Mouse (Mus musculus) midbrain, embryonic 12.5 days (tissue): ENCODE data around the gene Ptpn9. TPM values are rescaled to one million over a fixed set of nuclear protein-coding genes. Genes with fewer than 3 reads are reported as not detected.
"Not testable (repeated sequence)": the region's sequence is repeated elsewhere in the genome, so short reads cannot be mapped to it uniquely, and the experiment has no call there.

Source experiments
- ATAC-seq: fragments of 200-750 bp; cut with Nextera tagmentation; 2 replicates; pipeline ENCODE4 v1.8.0; 2017; ENCODE audit warnings: low read depth, moderate TSS enrichment, moderate library complexity; ENCODE audit not compliant: low FRiP score
- H3K27ac ChIP-seq: fragments of 300-500 bp; sonication (generic); replicated peaks from 2 replicates; pipeline ENCODE4 v1.5.1; 2016; ENCODE audit warnings: mild to moderate bottlenecking
- H3K27me3 ChIP-seq: fragments of 300-500 bp; sonication (generic); 2 replicates; pipeline ENCODE4 v1.6.1; 2016; ENCODE audit warnings: mild to moderate bottlenecking
- H3K36me3 ChIP-seq: fragments of 300-500 bp; sonication (generic); 2 replicates; pipeline ENCODE4 v1.6.1; 2016
- H3K4me1 ChIP-seq: fragments of 300-500 bp; sonication (generic); 2 replicates; pipeline ENCODE4 v1.6.1; 2016
- H3K4me2 ChIP-seq: fragments of 300-500 bp; sonication (generic); replicated peaks from 2 replicates; pipeline ENCODE4 v1.6.1; 2016; ENCODE audit warnings: mild to moderate bottlenecking, moderate library complexity
- H3K4me3 ChIP-seq: fragments of 300-500 bp; sonication (generic); 2 replicates; pipeline ENCODE4 v1.5.1; 2016; ENCODE audit warnings: mild to moderate bottlenecking
- H3K9ac ChIP-seq: fragments of 300-500 bp; sonication (generic); replicated peaks from 2 replicates; pipeline ENCODE4 v1.6.1; 2016; ENCODE audit warnings: mild to moderate bottlenecking, moderate library complexity
- H3K9me3 ChIP-seq: fragments of 300-500 bp; sonication (generic); 2 replicates; pipeline ENCODE4 v1.6.1; 2016; ENCODE audit warnings: mild to moderate bottlenecking
- WGBS: fragments of 180-500 bp; shearing (Covaris S2); methylation state at CpG from one replicate; pipeline ENCODE4 v1.1.7; 2016; 5-methylcytosine and 5-hydroxymethylcytosine counted together
- polyA plus RNA-seq: library from polyadenylated mRNA; unstranded; fragments of >200 nt; fragmentation: Nextera tagmentation; extraction: Ambion mirVana; gene quantifications from 2 replicates; pipeline ENCODE4 v1.2.1, GENCODE M21; 2016

Ptpn9 gene
- polyA plus RNA-seq, 1 experiment from 2014 or later: 31.0 TPM

DNA sequence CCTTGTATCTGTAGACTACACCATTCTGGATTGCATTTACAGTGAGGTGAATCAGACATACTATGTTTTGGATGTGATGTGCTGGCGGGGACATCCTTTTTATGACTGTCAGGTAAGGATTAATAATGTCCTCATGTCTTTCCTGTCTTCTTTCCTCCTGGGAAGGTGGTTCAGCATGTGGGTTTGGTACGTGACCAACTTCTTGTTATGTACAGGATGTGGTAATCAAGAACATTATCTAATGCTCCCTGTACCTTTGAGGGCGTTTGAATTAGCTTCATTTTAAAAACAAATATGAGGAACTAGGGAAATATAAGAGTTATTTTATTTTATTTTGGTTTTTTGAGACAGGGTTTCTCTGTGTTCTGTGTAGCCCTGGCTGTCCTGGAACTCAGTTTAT, 19.5 kb upstream of the Ptpn9 start:
- no peaks in the 10 kb centered on the region for H3K4me1 ChIP-seq
- WGBS: 83% methylated on average over 3 of the region's 3 CpGs
- H3K9me3 ChIP-seq: no peaks in the 10 kb centered on the region
- ATAC-seq: no peak
- no peak overlapping the region for H3K4me3 ChIP-seq
- no peak overlapping the region for H3K27ac ChIP-seq
- H3K27me3 ChIP-seq: no peaks in the 10 kb centered on the region
- no peak overlapping the region for H3K9ac ChIP-seq
- peaks cover 18% of the 10 kb centered on the region for H3K36me3 ChIP-seq
- H3K4me2 ChIP-seq: no peak overlapping the region

DNA sequence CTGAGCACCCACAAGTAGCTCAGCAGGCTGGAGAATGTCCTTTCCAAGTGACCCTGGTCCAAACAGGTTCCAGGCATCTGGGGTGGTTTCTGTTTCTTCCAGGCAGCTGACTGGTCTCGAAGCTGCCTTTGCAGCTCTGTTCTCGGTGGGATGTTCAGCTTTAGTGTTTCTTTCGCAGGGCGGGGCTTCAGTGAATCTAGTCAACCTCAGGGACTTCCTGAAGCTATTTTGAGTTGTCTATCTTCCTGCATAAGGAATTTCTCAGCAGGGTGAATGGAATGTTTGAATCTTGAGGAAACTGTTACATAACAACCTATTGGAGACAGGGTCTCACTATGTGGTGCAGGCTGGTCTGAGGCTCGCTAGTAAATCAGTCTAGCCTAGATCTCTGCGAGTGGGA, 14.5 kb upstream of the Ptpn9 start:
- WGBS: 91% methylated on average over 6 of the region's 6 CpGs
- Histone ChIP-seq H3K27ac (no peak overlapping the region), H3K4me2 (no peak overlapping the region), H3K36me3 (peaks cover 30% of the 10 kb centered on the region), H3K4me1 (no peaks in the 10 kb centered on the region), H3K27me3 (no peaks in the 10 kb centered on the region), H3K9ac (no peak overlapping the region), H3K4me3 (no peak overlapping the region), H3K9me3 (no peaks in the 10 kb centered on the region)
- no peak for ATAC-seq

DNA sequence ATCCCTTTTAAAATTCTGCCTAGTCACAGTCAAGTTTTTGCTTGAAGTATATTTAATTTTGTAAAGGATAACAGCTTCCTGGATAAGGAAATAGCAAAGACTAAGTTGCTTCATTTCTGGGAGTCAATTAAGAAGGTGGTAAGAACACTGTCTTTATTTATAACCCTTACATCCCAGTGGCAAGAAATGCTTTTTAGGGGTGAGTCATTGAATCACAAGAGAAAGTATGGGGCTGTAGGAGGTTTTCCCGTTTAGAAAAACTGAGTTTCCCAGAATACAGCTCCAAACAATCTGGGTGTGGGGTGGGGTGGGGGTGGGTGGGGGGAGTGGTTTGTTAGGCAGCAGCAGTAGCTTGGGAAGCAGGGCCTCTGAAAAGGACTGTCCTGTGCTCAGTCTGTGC, 13.2 kb upstream of the Ptpn9 start:
- no peak for ATAC-seq
- Histone ChIP-seq H3K4me1 (no peaks in the 10 kb centered on the region), H3K9me3 (no peaks in the 10 kb centered on the region), H3K4me3 (no peak overlapping the region), H3K4me2 (no peak overlapping the region), H3K36me3 (peaks cover 30% of the 10 kb centered on the region), H3K27me3 (no peaks in the 10 kb centered on the region), H3K27ac (no peak overlapping the region), H3K9ac (no peak overlapping the region)
- 92% methylated on average over 1 of the region's 1 CpGs for WGBS

DNA sequence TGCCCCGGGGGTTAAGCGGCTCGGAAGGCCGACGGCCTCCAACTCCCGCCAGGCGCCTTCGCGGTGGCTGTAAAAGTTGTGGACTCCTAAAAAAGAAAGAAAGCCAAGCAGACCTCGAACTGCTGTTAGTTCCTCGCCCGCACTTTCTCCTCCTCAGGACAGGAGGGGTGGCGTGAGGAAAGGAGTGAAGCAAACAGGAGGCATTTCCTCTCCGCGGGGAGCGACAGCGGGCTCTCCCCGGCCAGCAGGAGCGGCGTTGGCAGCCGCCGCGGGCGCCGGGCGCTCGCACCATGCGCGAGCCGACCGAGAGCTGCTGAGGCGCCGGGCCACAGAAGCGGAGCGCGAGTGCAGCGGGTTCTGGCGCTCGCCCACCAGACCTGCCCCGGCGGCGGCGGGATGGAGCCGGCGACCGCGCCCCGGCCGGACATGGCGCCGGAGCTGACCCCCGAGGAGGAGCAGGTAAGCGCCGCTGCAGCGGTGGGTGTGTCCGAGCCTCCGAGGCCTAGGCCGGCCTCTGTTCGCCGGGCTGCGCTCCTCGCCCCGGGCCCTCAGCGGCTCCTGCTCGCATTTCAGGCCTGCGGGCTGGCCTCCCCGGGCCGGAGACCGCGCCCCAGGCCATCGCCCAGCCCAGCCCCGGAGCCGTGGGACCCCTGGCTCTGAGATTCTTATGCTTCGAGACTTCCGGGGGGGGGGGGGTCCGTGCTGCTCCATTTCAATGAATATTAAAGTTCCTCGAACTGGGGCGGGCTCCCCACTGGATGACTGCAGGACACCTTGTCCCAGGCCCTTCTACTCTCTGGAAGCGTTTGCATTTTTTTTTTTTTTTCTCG, 690 bp downstream of the Ptpn9 start:
- peak overlapping the region; percentile 96 for H3K27ac ChIP-seq
- H3K4me1 ChIP-seq: peaks cover 17% of the 10 kb centered on the region
- no peaks in the 10 kb centered on the region for H3K27me3 ChIP-seq
- peak overlapping the region; percentile 75 for H3K4me2 ChIP-seq
- WGBS: under 1% methylated on average over 75 of the region's 80 CpGs
- no peaks in the 10 kb centered on the region for H3K9me3 ChIP-seq
- H3K36me3 ChIP-seq: 0 out of 2 replicates have a peak, but pooled peaks cover 4% of the 10 kb centered on the region
- H3K4me3 ChIP-seq: peak overlapping the region; percentile 95
- H3K9ac ChIP-seq: peak overlapping the region; percentile 97
- peak; percentile 70 for ATAC-seq

DNA sequence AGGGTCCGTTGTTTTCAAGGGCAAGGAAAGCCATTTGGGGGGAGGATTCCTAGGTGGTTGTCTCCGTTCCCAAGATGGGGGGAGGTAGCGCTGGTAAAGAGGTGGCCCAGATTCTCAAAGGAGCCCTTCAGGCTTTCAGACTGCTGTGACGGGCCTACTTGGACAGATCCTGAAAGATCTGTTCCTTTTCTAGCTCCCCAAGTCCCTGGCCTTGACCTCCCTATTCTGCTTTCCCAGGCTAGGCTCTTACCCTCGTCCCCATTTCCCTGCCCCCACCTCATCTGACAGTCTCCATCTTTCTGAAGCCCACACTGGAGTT, 1.3 kb downstream of the Ptpn9 start:
- no peak for ATAC-seq
- H3K4me3 ChIP-seq: peak overlapping the region; percentile 95
- 0 out of 2 replicates have a peak, but pooled peaks cover 4% of the 10 kb centered on the region for H3K36me3 ChIP-seq
- peak overlapping the region; percentile 96 for H3K27ac ChIP-seq
- H3K4me2 ChIP-seq: peak overlapping the region; percentile 75
- 0% methylated on average over 5 of the region's 5 CpGs for WGBS
- H3K9ac ChIP-seq: peak overlapping the region; percentile 97
- H3K4me1 ChIP-seq: peaks cover 17% of the 10 kb centered on the region
- H3K9me3 ChIP-seq: no peaks in the 10 kb centered on the region
- H3K27me3 ChIP-seq: no peaks in the 10 kb centered on the region

DNA sequence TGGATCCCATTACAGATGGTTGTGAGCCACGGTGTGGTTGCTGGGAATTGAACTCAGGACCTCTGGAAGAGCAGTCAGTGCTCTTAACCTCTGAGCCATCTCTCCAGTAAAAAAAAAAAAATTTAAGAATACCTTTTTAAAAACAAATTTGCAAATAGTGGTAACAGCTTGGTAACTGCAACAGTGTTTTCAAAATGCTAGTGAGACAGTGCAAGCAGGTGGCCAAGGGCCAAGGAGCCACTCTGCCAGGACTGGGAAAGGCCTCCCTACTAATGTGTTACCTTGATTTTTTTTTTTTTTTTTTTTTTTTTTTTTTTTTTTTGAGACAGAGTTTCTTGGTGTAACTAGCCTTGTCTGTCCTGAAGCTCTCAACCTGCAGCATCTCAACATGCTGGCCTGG, 2.5 kb downstream of the Ptpn9 start:
- not testable (repeated sequence) for H3K27me3 ChIP-seq, H3K36me3 ChIP-seq, H3K4me3 ChIP-seq, H3K9me3 ChIP-seq, H3K9ac ChIP-seq, ATAC-seq, H3K27ac ChIP-seq, H3K4me2 ChIP-seq
- peaks cover 17% of the 10 kb centered on the region for H3K4me1 ChIP-seq
- WGBS: 81% methylated on average over 1 of the region's 1 CpGs

DNA sequence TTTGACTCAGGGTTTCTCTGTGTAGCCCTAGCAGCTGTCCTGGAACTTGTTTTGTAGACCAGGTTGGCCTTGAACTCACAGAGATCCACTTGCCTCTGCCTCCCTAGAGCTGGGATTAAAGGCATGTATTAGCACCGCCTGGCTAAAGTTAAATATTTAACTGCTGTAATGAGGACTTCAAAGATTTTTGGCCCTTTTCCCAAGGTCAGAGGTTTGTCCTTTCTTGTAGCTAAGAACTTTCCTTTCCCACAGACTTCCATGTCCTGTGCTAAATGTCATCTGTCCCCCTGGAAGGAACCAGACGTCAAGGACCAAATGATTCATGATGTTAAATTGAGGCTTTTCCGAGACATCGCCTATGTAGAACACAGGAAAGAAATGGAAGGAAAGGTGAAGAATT, 8.3 kb downstream of the Ptpn9 start:
- ATAC-seq: no peak
- Histone ChIP-seq H3K9me3 (no peaks in the 10 kb centered on the region), H3K4me2 (no peak overlapping the region), H3K27ac (no peak overlapping the region), H3K4me3 (no peak overlapping the region), H3K36me3 (peaks cover 13% of the 10 kb centered on the region; the same call in 1 of the 2 replicates), H3K9ac (no peak overlapping the region), H3K4me1 (0 out of 2 replicates have a peak, but pooled peaks cover 4% of the 10 kb centered on the region), H3K27me3 (no peaks in the 10 kb centered on the region)
- WGBS: 90% methylated on average over 4 of the region's 4 CpGs

DNA sequence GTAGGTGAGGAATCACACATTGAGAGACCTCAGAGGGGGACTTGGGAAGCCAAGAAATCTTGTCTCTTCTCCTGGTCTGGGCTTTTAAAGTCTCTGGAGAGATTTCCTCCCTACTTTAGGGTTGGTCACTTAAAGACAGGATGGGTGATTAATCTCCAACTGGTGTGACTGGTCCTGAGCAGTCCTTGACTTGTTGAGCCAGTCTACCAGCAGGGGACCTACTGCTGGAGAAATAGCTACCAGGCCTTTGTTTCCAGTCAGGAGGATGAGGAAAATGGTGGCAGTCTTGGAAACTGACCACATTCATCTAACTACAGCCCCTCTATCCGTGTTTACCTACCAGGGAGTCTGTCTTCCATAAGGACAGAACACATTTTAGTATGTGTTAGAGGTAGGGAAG, 17.7 kb downstream of the Ptpn9 start:
- no peak for ATAC-seq

DNA sequence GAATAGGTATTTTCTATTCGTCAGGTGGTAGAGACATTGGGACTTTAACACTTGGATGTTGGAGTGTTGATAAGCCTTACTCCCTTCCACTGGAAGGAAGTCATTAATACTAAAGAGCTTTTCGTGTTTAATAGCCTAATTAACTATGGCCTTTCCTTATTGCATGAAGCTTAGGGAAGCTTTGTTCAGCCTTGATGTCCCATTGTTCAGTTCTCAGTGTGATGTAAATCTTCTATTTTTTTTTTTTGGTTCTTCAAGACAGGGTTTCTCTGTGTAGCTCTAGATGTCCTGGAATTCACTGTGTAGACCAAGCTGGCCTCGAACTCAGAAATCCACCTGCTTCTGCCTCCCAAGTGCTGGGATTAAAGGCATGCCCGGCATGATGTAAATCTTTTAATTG, 18.2 kb downstream of the Ptpn9 start:
- Histone ChIP-seq H3K27me3 (no peaks in the 10 kb centered on the region), H3K4me3 (no peak overlapping the region), H3K9me3 (0 out of 2 replicates have a peak, but pooled peaks cover 4% of the 10 kb centered on the region), H3K27ac (no peak overlapping the region), H3K9ac (no peak overlapping the region), H3K4me2 (no peak overlapping the region), H3K4me1 (no peaks in the 10 kb centered on the region), H3K36me3 (peaks cover 13% of the 10 kb centered on the region)
- no peak for ATAC-seq
- WGBS: 93% methylated on average over 4 of the region's 4 CpGs

More for the DNA sequence above, 17.7 kb downstream of the Ptpn9 start:
- no peaks in the 10 kb centered on the region for H3K4me1 ChIP-seq
- H3K4me2 ChIP-seq: no peak overlapping the region
- H3K36me3 ChIP-seq: peaks cover 18% of the 10 kb centered on the region
- H3K9me3 ChIP-seq: 0 out of 2 replicates have a peak, but pooled peaks cover 4% of the 10 kb centered on the region
- H3K4me3 ChIP-seq: no peak overlapping the region
- no peak overlapping the region for H3K9ac ChIP-seq
- WGBS: 81% methylated on average over 1 of the region's 1 CpGs
- H3K27ac ChIP-seq: no peak overlapping the region
- no peaks in the 10 kb centered on the region for H3K27me3 ChIP-seq

DNA sequence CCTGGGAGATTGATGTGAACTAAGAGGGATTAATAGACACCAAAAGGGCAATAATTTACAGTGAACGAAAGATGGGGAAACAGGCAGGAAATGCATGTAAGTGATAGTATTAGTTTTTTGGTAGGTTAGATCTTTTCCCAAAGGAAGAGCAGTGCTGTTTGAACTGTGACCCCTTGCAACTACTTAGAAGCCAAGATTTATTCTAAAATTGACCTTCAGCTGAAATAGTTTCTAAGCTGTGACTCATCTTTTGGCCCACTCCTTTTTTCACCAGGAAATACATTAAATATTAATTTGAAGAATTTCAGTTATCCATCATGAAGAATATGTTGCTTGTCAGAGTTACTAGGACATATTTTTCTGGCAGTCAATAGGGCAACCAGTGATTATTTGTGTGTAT, 19.0 kb downstream of the Ptpn9 start:
- no peak for ATAC-seq
- Histone ChIP-seq H3K27ac (no peak overlapping the region), H3K36me3 (peaks cover 13% of the 10 kb centered on the region), H3K9me3 (0 out of 2 replicates have a peak, but pooled peaks cover 4% of the 10 kb centered on the region), H3K27me3 (no peaks in the 10 kb centered on the region), H3K4me1 (no peaks in the 10 kb centered on the region), H3K4me2 (no peak overlapping the region), H3K9ac (no peak overlapping the region), H3K4me3 (no peak overlapping the region)
- 98% methylated on average over 1 of the region's 1 CpGs for WGBS

DNA sequence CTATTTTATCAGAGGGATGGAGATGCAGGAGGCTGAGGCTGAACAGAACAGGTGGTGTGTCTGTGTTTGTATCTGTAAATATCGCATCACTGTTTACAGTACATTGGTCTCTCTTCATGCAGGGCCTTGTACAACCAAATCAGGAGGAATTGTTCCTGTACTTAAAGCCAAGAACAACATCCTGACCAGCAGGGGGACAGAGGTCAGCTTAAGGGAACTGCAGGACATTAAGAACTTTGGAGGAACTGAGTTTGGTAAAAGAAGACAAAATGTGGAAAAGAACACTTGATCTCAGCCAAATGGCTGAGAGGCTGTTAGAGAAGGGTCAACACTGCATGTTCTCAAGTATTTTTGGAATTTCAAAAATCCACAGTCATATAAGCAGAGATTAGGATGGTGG, 20.0 kb downstream of the Ptpn9 start:
- WGBS: 87% methylated on average over 1 of the region's 1 CpGs

DNA sequence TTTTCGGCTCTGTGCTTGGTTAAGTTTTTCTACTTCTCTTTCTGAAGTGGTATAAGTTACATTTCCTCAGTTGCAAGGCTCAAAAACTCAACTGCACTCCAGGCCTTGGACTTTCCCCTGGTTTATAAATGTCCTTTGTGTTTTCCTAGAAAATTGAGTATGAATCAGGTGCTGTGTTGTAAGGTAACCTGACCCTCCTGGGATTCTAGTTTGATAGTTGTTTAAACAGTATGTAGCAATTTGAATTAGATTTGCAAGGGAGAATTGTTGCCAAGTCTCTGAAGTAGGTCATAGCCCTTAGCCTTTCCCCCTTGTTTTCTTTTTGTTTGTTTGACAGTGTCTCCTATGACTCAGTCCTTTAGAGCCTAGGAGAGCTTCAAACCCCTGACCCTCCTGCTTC, 22.9 kb downstream of the Ptpn9 start:
- Histone ChIP-seq H3K4me1 (no peaks in the 10 kb centered on the region), H3K36me3 (peaks cover 27% of the 10 kb centered on the region), H3K4me2 (no peak overlapping the region), H3K27ac (no peak overlapping the region), H3K27me3 (no peaks in the 10 kb centered on the region), H3K9ac (no peak overlapping the region), H3K4me3 (no peak overlapping the region), H3K9me3 (0 out of 2 replicates have a peak, but pooled peaks cover 4% of the 10 kb centered on the region)
- ATAC-seq: no peak
- 86% methylated on average over 1 of the region's 1 CpGs for WGBS

More for the DNA sequence above, 20.0 kb downstream of the Ptpn9 start:
- ATAC-seq: no peak
- Histone ChIP-seq H3K27me3 (no peaks in the 10 kb centered on the region), H3K27ac (no peak overlapping the region), H3K36me3 (peaks cover 14% of the 10 kb centered on the region), H3K4me2 (no peak overlapping the region), H3K4me3 (no peak overlapping the region), H3K9me3 (0 out of 2 replicates have a peak, but pooled peaks cover 4% of the 10 kb centered on the region), H3K9ac (no peak overlapping the region), H3K4me1 (no peaks in the 10 kb centered on the region)
